Mouse (Mus musculus) inflammation-experienced regulatory T-cells, adult 16 weeks (primary cell): ENCODE results near the gene Neurl4. TPM values are rescaled to one million over a fixed set of nuclear protein-coding genes. Genes with fewer than 3 reads are reported as not detected.

Source experiments
- polyA plus RNA-seq: library from polyadenylated mRNA; unstranded; fragments of 100-300 nt; shearing (Covaris generic); gene quantifications from one replicate; pipeline ENCODE4 v1.2.1, GENCODE M21; 2017

Gene Neurl4
- 5.7 TPM for polyA plus RNA-seq

GRCm38 (mm10) chr11:69900471-69901405, at the start of gene Neurl4, which contains the start of gene 2810408A11Rik:
Gene Neurl4 (plus strand): TSS chr11:69901072.
Gene 2810408A11Rik (minus strand): TSS chr11:69900987.

GRCm38 (mm10) chr11:69858113-69858998, 42.5 kb upstream of the Neurl4 start, which contains the start of gene Tnk1:
Gene Tnk1 (minus strand): TSS chr11:69858730.

DNA sequence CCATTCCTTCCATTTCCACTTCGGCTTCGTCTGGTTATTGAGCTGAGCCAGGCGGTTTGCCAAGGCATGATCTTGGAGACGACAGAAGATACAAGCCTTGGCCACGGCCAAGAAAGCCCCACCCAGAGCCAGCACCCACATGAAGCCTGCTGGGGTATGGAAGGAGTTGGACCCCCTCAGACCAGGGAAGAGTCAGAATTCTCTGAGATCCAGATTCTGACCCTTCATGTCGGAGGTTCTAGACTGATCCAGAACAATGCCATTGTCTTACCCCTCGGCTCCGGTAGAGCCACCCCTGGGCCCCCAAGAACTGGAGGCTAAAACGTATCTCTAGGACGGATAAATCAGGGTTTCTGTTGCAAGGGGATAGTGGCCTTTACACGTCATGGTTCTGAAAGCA, 23.0 kb upstream of the Neurl4 start, which contains the start of gene Tmem95:
Tmem95 (minus strand) TSS at position 141 of the 400 bp plus-strand sequence.

GRCm38 (mm10) chr11:69880853-69881603, 19.8 kb upstream of the Neurl4 start, which contains the start of gene Kctd11:
Gene Kctd11 (minus strand): TSS chr11:69881406.

DNA sequence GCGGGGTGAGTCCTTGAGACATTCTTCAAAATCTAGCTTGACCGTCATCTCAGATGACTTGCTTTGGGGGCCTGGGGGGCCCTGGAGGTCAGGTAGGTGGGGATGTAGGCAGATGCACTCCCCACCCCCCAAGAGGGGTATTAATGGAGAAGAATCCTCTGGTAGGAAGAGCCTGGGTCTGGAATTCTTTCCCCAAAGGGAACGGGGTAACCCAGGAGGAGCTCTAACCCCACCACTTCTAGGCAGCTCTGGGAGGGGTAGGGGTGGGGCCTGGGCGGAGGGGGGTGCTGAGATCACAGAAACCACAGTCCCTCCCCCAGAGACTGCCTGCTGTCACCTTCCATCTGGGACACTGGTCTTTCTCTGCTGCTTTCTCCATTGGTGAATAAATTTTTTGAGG, 5.6 kb upstream of the Neurl4 start, which contains the start of gene Acap1:
Acap1 (minus strand) TSS at position 249 of the 400 bp plus-strand sequence.

DNA sequence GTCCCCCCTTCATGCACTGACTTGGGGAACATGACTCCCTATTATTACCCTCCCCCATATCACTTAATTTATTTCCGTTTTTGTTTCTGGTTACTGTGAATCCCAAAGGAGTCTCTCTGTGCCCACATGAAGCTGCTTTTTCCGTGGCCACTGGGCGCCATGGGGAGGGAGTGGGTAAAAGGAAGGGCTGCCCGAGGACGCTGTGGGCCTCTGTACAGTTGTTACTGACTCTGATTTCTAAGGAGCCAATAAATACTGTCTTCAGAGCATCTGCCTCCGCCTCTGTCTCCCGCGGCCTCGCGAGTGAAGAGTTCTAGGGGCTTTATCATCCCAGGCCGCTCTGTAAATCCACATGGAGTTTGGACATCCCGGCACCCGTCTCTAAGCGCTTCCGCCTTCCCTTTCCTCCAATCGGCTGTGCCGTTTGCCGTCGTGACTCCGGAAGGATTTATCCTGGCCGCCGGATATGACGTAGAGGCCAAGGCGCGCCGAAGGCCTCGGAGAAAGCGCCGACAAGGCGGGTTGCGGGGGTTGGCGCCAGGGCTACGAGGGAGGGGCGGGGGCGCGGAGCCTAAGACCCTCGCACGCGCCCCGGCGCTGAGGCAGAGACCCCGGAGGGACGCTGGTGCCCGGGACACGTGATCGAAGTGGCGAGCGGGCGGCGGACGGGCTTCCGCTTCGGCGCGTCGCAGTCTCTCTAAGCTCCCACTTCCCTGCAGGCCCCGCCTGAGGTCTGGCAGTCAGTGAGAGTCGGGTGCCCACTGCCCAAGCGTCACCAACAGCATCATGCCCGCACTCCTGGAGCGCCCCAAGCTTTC, 12.9 kb downstream of the Neurl4 start, which contains the start of gene Gps2:
Gps2 (plus strand) TSS at position 335 of the 818 bp plus-strand sequence.

GRCm38 (mm10) chr11:69921114-69922011, 20.5 kb downstream of the Neurl4 start, which contains the start of gene Eif5a:
Gene Eif5a (minus strand): TSS chr11:69921958.

DNA sequence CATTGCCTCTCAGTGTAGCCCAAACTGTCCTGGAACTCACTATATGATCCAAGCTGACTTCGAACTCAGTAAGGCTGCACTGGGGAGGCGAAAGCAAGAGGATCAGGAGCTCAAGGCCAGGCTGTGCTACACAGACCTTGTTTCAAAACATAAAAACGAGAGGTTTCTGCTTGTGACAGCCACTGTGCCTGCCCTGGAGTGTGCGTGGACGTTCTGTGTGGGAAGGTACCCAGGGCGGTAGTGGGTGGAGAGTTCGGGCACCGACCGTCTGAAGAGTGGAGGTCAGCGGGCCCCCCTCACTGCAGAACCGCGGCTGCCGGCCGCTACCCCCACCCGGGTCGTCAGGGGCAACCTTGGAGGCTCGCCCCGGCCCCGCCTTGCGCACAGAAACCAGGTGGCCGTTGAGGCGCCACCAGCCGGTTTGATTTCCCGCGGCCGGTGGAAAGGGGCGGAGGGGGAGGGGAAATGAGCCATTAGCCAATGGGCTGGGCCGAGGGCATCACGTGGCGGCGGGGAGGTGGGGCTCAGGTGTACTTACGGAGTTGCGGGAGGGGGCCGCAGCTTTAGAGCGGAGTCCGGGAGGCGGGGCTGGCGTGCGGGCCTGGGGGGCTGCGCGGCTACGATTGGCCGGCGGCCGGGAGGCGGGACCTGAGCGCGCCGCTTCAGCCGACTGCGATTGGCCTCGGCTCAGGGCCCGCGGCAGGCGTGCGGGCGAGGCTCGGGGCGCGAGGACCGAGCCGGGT, 34.4 kb downstream of the Neurl4 start, which contains the start of gene Ybx2:
Ybx2 (plus strand) TSS at position 660 of the 743 bp plus-strand sequence.

GRCm38 (mm10) chr11:69948066-69948762, 47.3 kb downstream of the Neurl4 start, which contains the start of gene Slc2a4:
Gene Slc2a4 (minus strand): TSS chr11:69948188.

Other genes with a start within 250 kb of the Neurl4 start
- gene Sox15, start 245.8 kb upstream of the Neurl4 start, polyA plus RNA-seq = not detected
- gene Mpdu1, start 238.4 kb upstream of the Neurl4 start, polyA plus RNA-seq = 56.1 TPM
- gene Cd68, start 234.9 kb upstream of the Neurl4 start, polyA plus RNA-seq = 10.3 TPM
- gene Eif4a1, start 228.6 kb upstream of the Neurl4 start, polyA plus RNA-seq = 508 TPM
- 39.6 TPM for gene Senp3, start 219.0 kb upstream of the Neurl4 start, polyA plus RNA-seq
- 0.29 TPM for gene Tnfsf13, start 215.3 kb upstream of the Neurl4 start, polyA plus RNA-seq
- not detected for gene Tnfsf12, start 205.2 kb upstream of the Neurl4 start, polyA plus RNA-seq
- not detected for gene Tnfsfm13, start 205.0 kb upstream of the Neurl4 start, polyA plus RNA-seq
- gene Polr2a, start 142.4 kb upstream of the Neurl4 start, polyA plus RNA-seq = 58.0 TPM
- not detected for gene Slc35g3, start 139.1 kb upstream of the Neurl4 start, polyA plus RNA-seq
- gene Zbtb4, start 135.2 kb upstream of the Neurl4 start, polyA plus RNA-seq = 5.8 TPM
- 6.2 TPM for gene Chrnb1, start 105.1 kb upstream of the Neurl4 start, polyA plus RNA-seq
- not detected for gene Fgf11, start 99.2 kb upstream of the Neurl4 start, polyA plus RNA-seq
- not detected for gene Tmem102, start 95.4 kb upstream of the Neurl4 start, polyA plus RNA-seq
- not detected for gene Gm39566, start 85.8 kb upstream of the Neurl4 start, polyA plus RNA-seq
- not detected for gene Spem2, start 82.6 kb upstream of the Neurl4 start, polyA plus RNA-seq
- not detected for gene Spem1, start 78.9 kb upstream of the Neurl4 start, polyA plus RNA-seq
- gene Nlgn2, start 63.3 kb upstream of the Neurl4 start, polyA plus RNA-seq = 0.61 TPM
- 113 TPM for gene Tmem256, start 62.6 kb upstream of the Neurl4 start, polyA plus RNA-seq
- gene Plscr3, start 54.7 kb upstream of the Neurl4 start, polyA plus RNA-seq = 27.8 TPM
- not detected for gene Tnk1, start 42.3 kb upstream of the Neurl4 start, polyA plus RNA-seq
- not detected for gene Tmem95, start 23.1 kb upstream of the Neurl4 start, polyA plus RNA-seq
- gene Kctd11, start 19.7 kb upstream of the Neurl4 start, polyA plus RNA-seq = 2.3 TPM
- gene Acap1, start 5.5 kb upstream of the Neurl4 start, polyA plus RNA-seq = 663 TPM
- gene 2810408A11Rik, start 85 bp upstream of the Neurl4 start, polyA plus RNA-seq = 3.0 TPM
- 163 TPM for gene Gps2, start 12.8 kb downstream of the Neurl4 start, polyA plus RNA-seq
- gene Eif5a, start 20.9 kb downstream of the Neurl4 start, polyA plus RNA-seq = 1,233 TPM
- not detected for gene Ybx2, start 34.7 kb downstream of the Neurl4 start, polyA plus RNA-seq
- gene Slc2a4, start 47.1 kb downstream of the Neurl4 start, polyA plus RNA-seq = not detected
- not detected for gene Cldn7, start 63.7 kb downstream of the Neurl4 start, polyA plus RNA-seq
- 36.6 TPM for gene Ctdnep1, start 80.1 kb downstream of the Neurl4 start, polyA plus RNA-seq
- 70.7 TPM for gene Elp5, start 81.4 kb downstream of the Neurl4 start, polyA plus RNA-seq
- 438 TPM for gene Gabarap, start 90.1 kb downstream of the Neurl4 start, polyA plus RNA-seq
- gene Phf23, start 94.7 kb downstream of the Neurl4 start, polyA plus RNA-seq = 117 TPM
- gene Dvl2, start 99.5 kb downstream of the Neurl4 start, polyA plus RNA-seq = 25.7 TPM
- gene Acadvl, start 114.3 kb downstream of the Neurl4 start, polyA plus RNA-seq = 152 TPM
- gene Dlg4, start 115.9 kb downstream of the Neurl4 start, polyA plus RNA-seq = 11.7 TPM
- gene Asgr1, start 153.0 kb downstream of the Neurl4 start, polyA plus RNA-seq = not detected
- gene Asgr2, start 191.6 kb downstream of the Neurl4 start, polyA plus RNA-seq = not detected
- not detected for gene Mgl2, start 229.3 kb downstream of the Neurl4 start, polyA plus RNA-seq